Mouse (Mus musculus) embryonic facial prominence, embryonic 14.5 days (tissue): ENCODE results near the gene Mtf2. TPM values are rescaled to one million over a fixed set of nuclear protein-coding genes. Genes with fewer than 3 reads are reported as not detected.
"Not testable (repeated sequence)": the region's sequence is repeated elsewhere in the genome, so short reads cannot be mapped to it uniquely, and the experiment has no call there.

Source experiments
- ATAC-seq: fragments of 200-750 bp; cut with Nextera tagmentation; 2 replicates; pipeline ENCODE4 v1.8.0; 2017; ENCODE audit warnings: low read depth, moderate number of reproducible peaks, moderate TSS enrichment
- DNase-seq: peaks from one replicate; pipeline ENCODE4 v3.0.0-alpha.2; 2015; ENCODE audit warnings: low spot score
- H3K27ac ChIP-seq: fragments of 300-500 bp; sonication (generic); replicated peaks from 2 replicates; pipeline ENCODE4 v1.5.1; 2014; ENCODE audit warnings: low read depth, mild to moderate bottlenecking, low read length, moderate library complexity
- H3K27me3 ChIP-seq: fragments of 300-500 bp; sonication (generic); replicated peaks from 2 replicates; pipeline ENCODE4 v1.6.1; 2014; ENCODE audit warnings: low read length; ENCODE audit not compliant: control insufficient read depth, insufficient read depth
- H3K36me3 ChIP-seq: fragments of 300-500 bp; sonication (generic); 2 replicates; pipeline ENCODE4 v1.6.1; 2014; ENCODE audit warnings: low read length, mixed read lengths; ENCODE audit not compliant: control insufficient read depth, insufficient read depth
- H3K4me1 ChIP-seq: fragments of 300-500 bp; sonication (generic); 2 replicates; pipeline ENCODE4 v1.6.1; 2014; ENCODE audit warnings: antibody characterized with exemption, low read length; ENCODE audit not compliant: control insufficient read depth, insufficient read depth
- H3K4me2 ChIP-seq: fragments of 300-500 bp; sonication (generic); 2 replicates; pipeline ENCODE4 v1.6.1; 2014; ENCODE audit warnings: low read depth, mild to moderate bottlenecking, low read length, moderate library complexity, mixed read lengths
- H3K4me3 ChIP-seq: fragments of 300-500 bp; sonication (generic); 2 replicates; pipeline ENCODE4 v1.5.1; 2014; ENCODE audit warnings: low read depth, mild to moderate bottlenecking, low read length
- H3K9ac ChIP-seq: fragments of 300-500 bp; sonication (generic); 2 replicates; pipeline ENCODE4 v1.6.1; 2014; ENCODE audit warnings: low read depth, mild to moderate bottlenecking, low read length, moderate library complexity, mixed read lengths
- H3K9me3 ChIP-seq: fragments of 300-500 bp; sonication (generic); 2 replicates; pipeline ENCODE4 v1.6.1; 2016; ENCODE audit warnings: low read length; ENCODE audit not compliant: control insufficient read depth
- WGBS: fragments of 180-500 bp; shearing (Covaris S2); extraction: QIAGEN DNeasy Blood & Tissue Kit; methylation state at CpG from one replicate; pipeline ENCODE4 v1.1.7; 2014; 5-methylcytosine and 5-hydroxymethylcytosine counted together
- polyA plus RNA-seq: library from polyadenylated mRNA; unstranded; fragments of >200 nt; fragmentation: Nextera tagmentation; extraction: Ambion mirVana; gene quantifications from 2 replicates; pipeline ENCODE4 v1.2.1, GENCODE M21; 2014

The Mtf2 gene
- polyA plus RNA-seq: 84.3 and 86.2 TPM in 2 replicates

- no peaks in the 10 kb centered on the region for H3K27me3 ChIP-seq
- peak within 1 kb of the TSS; percentile 83 for H3K4me3 ChIP-seq
- under 1% methylated on average over 57 of the region's 59 CpGs for WGBS
- H3K27ac ChIP-seq: peak within 1 kb of the TSS; percentile 94
- peak within 1 kb of the TSS; percentile 97 for H3K9ac ChIP-seq
- ATAC-seq (peak; percentile 95), DNase-seq (peak; percentile 98)
- H3K9me3 ChIP-seq: 0 out of 2 replicates have a peak, but pooled peaks cover 6% of the 10 kb centered on the region
- H3K36me3 ChIP-seq: peaks cover 26% of the 10 kb centered on the region
- peak within 1 kb of the TSS; percentile 74 for H3K4me2 ChIP-seq
- no peaks in the 10 kb centered on the region for H3K4me1 ChIP-seq
These were observed at the start of gene Mtf2 for GRCm38 (mm10) chr5:108065465-108066411. Gene Mtf2 (plus strand): TSS chr5:108065674.

DNA sequence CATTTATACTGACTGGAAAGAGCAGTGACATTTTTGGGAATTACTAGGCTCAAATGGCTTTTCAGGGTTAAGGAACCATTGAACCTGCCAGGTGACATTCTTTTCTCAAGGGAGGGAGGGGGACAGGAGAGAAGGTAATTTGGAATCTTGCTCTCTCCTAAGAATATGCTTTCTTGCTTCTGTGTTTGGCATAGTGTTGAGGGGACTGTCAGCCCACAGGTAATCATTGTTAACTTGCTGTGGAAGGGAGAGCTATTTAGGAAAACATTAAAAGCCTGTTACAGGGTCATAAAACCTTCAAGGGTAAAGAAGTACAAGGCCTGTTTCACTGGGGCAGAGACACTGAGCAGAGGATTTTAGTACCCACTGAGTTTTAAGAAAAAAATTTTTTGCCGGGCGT, 48.2 kb upstream of the Mtf2 start:
- Histone ChIP-seq H3K27ac (no peak overlapping the region), H3K36me3 (no peaks in the 10 kb centered on the region), H3K4me1 (no peaks in the 10 kb centered on the region), H3K27me3 (no peaks in the 10 kb centered on the region), H3K4me2 (no peak overlapping the region), H3K9me3 (no peaks in the 10 kb centered on the region), H3K9ac (no peak overlapping the region), H3K4me3 (no peak overlapping the region)
- ATAC-seq (no peak), DNase-seq (no peak)
- WGBS: 92% methylated on average over 2 of the region's 2 CpGs

- H3K27me3 ChIP-seq: no peaks in the 10 kb centered on the region
- H3K9ac ChIP-seq: no peak overlapping the region
- no peak overlapping the region for H3K4me2 ChIP-seq
- H3K27ac ChIP-seq: no peak overlapping the region
- no peaks in the 10 kb centered on the region for H3K4me1 ChIP-seq
- WGBS: 18% methylated on average over 2 of the region's 2 CpGs
- H3K4me3 ChIP-seq: no peak overlapping the region
- DNase-seq: no peak
- no peaks in the 10 kb centered on the region for H3K9me3 ChIP-seq
- no peak for ATAC-seq
- H3K36me3 ChIP-seq: no peaks in the 10 kb centered on the region
These were observed 46.1 kb upstream of the Mtf2 start for GRCm38 (mm10) chr5:108019367-108019766.

DNA sequence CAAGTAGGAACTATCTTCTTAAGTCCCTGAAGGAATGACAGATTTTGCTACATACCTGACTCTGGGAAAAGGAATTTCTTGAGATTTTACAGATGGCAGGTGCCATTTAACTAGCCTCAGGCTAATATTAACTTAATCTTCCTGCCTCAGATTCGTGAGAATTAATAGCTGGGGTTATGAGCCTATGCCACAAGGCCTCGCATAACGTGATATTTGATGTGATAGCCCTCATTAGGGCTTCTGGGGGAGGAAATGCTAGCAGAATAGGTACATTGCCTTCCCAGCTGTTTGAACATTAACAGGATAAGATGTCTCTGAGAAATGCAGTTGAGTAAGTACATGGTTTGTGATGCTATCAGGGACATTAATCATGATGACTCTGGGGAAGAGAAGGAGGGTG, 44.1 kb upstream of the Mtf2 start:
- Histone ChIP-seq H3K36me3 (no peaks in the 10 kb centered on the region), H3K9ac (no peak overlapping the region), H3K27me3 (no peaks in the 10 kb centered on the region), H3K4me1 (no peaks in the 10 kb centered on the region), H3K27ac (no peak overlapping the region), H3K9me3 (no peaks in the 10 kb centered on the region), H3K4me3 (no peak overlapping the region), H3K4me2 (no peak overlapping the region)
- no peak for ATAC-seq
- WGBS: 63% methylated on average over 3 of the region's 3 CpGs
- no peak for DNase-seq

DNA sequence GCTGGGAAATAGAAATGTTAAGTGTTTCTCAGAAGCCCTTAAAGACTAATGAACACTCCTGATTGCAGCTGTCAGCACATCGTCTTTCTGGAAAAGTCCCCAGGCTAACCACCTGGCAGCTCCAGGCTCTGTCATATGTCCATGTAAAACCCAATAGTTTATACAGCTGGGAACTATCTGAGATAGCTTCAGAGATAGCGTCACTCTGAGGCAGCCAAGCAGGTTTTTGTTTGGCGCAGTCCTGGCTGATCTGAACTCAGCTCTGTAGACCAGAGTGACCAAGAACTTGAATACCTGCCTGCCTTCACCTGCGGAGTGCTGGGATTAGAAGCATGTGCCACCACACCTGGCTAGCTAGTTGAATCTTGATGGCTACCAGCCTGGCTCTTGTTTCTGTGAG, 37.2 kb upstream of the Mtf2 start:
- no peak for ATAC-seq
- no peak overlapping the region for H3K27ac ChIP-seq
- H3K4me2 ChIP-seq: no peak overlapping the region
- no peaks in the 10 kb centered on the region for H3K36me3 ChIP-seq
- DNase-seq: no peak
- WGBS: 76% methylated on average over 4 of the region's 4 CpGs
- no peak overlapping the region for H3K9ac ChIP-seq
- H3K4me1 ChIP-seq: no peaks in the 10 kb centered on the region
- H3K9me3 ChIP-seq: no peaks in the 10 kb centered on the region; the same call in 1 of the 2 replicates
- H3K27me3 ChIP-seq: no peaks in the 10 kb centered on the region
- no peak overlapping the region for H3K4me3 ChIP-seq

- H3K27ac ChIP-seq, H3K4me3 ChIP-seq, H3K9ac ChIP-seq, H3K4me2 ChIP-seq, H3K27me3 ChIP-seq, ATAC-seq, H3K9me3 ChIP-seq, H3K4me1 ChIP-seq, H3K36me3 ChIP-seq, DNase-seq: not testable (repeated sequence)
- 86% methylated on average over 7 of the region's 7 CpGs for WGBS
These were observed 36.5 kb upstream of the Mtf2 start for GRCm38 (mm10) chr5:108028797-108029536.

DNA sequence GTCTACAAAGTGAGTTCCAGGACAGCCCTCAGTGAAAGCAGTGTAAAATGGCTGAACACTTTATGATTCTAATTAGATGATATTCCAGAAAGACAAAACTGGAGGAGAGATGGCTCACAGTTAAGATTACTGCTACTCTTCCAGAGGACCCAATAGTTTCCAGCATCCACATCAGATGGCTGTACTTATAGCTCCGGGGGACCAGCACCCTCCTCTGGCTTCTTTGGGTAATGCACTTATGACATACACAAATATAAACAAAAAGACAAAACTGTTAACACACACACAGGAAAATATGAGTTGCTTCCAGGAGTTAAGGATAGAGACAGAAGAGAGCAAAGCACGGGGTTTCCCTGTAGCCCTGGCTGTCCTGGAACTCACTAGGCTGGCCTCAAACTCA, 35.5 kb upstream of the Mtf2 start:
- H3K9ac ChIP-seq: no peak overlapping the region
- no peaks in the 10 kb centered on the region for H3K27me3 ChIP-seq
- no peak overlapping the region for H3K4me2 ChIP-seq
- ATAC-seq (no peak), DNase-seq (no peak)
- 96% methylated on average over 2 of the region's 2 CpGs for WGBS
- H3K36me3 ChIP-seq: no peaks in the 10 kb centered on the region
- H3K4me1 ChIP-seq: no peaks in the 10 kb centered on the region
- H3K27ac ChIP-seq: no peak overlapping the region
- H3K9me3 ChIP-seq: no peaks in the 10 kb centered on the region; the same call in 1 of the 2 replicates
- H3K4me3 ChIP-seq: no peak overlapping the region

DNA sequence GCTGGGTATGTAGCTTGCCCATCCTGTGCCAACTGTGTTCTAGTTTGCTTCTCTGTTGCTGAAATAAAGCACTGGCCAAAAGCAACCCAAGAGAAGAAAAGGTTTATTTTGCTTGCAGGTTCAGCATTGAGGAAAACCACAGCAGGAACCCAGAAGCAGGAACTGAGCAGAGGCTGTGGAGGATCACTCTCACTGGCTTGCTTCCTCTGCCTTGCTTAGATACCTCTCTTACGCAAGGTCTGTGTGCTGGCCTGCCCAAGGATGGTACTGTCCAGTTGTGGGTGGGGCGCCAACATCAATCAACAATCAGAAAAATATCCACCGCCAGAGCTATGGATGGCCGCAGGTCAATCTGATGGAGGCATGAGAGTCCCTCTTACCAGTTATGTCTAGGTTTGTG, 34.2 kb upstream of the Mtf2 start:
- no peak overlapping the region for H3K4me3 ChIP-seq
- H3K9ac ChIP-seq: no peak overlapping the region
- no peaks in the 10 kb centered on the region for H3K36me3 ChIP-seq
- H3K27me3 ChIP-seq: no peaks in the 10 kb centered on the region
- no peaks in the 10 kb centered on the region for H3K4me1 ChIP-seq
- ATAC-seq (no peak), DNase-seq (no peak)
- no peak overlapping the region for H3K27ac ChIP-seq
- no peaks in the 10 kb centered on the region; the same call in 1 of the 2 replicates for H3K9me3 ChIP-seq
- WGBS: 84% methylated on average over 4 of the region's 4 CpGs
- no peak overlapping the region for H3K4me2 ChIP-seq
